Mouse (Mus musculus) liver, adult 2 months (tissue): ENCODE data around the gene Tmem205. TPM values are rescaled to one million over a fixed set of nuclear protein-coding genes. Genes with fewer than 3 reads are reported as not detected.
A peak's percentile ranks its signal among the peaks of the same experiment; 100 is the strongest.

Source experiments
- DNase-seq: peaks from one replicate; pipeline ENCODE4 v3.0.0-alpha.2; 2011; ENCODE audit warnings: low read depth, low spot score; ENCODE audit errors: extremely low read depth
- H3K27ac ChIP-seq: fragments of 200-500 bp; replicated peaks from 2 replicates; pipeline ENCODE4 v1.5.1; 2012; ENCODE audit warnings: low read depth, mild to moderate bottlenecking, control low read depth, inconsistent platforms, low read length; ENCODE audit not compliant: insufficient read depth
- H3K27me3 ChIP-seq: fragments of 200-500 bp; 2 replicates; pipeline ENCODE4 v1.6.1; 2012; ENCODE audit warnings: mild to moderate bottlenecking, moderate library complexity, low read length, inconsistent platforms; ENCODE audit not compliant: control insufficient read depth, insufficient read depth
- H3K36me3 ChIP-seq: fragments of 200-500 bp; 2 replicates; pipeline ENCODE4 v1.6.1; 2012; ENCODE audit warnings: low read length, inconsistent platforms; ENCODE audit not compliant: control insufficient read depth, insufficient read depth
- H3K4me1 ChIP-seq: fragments of 200-500 bp; 2 replicates; pipeline ENCODE4 v1.6.1; 2011; ENCODE audit warnings: low read length; ENCODE audit not compliant: control insufficient read depth, insufficient read depth
- H3K4me3 ChIP-seq: fragments of 200-500 bp; 2 replicates; pipeline ENCODE4 v1.5.1; 2011; ENCODE audit warnings: low read depth, mild to moderate bottlenecking, control low read depth, low read length, moderate library complexity; ENCODE audit not compliant: insufficient read depth
- H3K79me2 ChIP-seq: fragments of 200-500 bp; 2 replicates; pipeline ENCODE4 v1.6.1; 2012; ENCODE audit warnings: inconsistent platforms, mild to moderate bottlenecking, low read length, moderate library complexity; ENCODE audit not compliant: control insufficient read depth, insufficient read depth
- H3K9ac ChIP-seq: fragments of 200-500 bp; 2 replicates; pipeline ENCODE4 v1.6.1; 2012; ENCODE audit warnings: low read depth, mild to moderate bottlenecking, control low read depth, inconsistent platforms, low read length
- CTCF ChIP-seq: fragments of 200-500 bp; IDR thresholded peaks from 2 replicates; pipeline ENCODE4 v1.5.1; 2011; ENCODE audit warnings: low read depth, low read length, control low read depth
- POLR2A ChIP-seq: fragments of 200-500 bp; IDR thresholded peaks from 2 replicates; pipeline ENCODE4 v1.6.1; 2011; ENCODE audit warnings: low read length, control low read depth; ENCODE audit not compliant: insufficient read depth; ENCODE audit errors: extremely low read depth
- WGBS: fragments of 180-500 bp; shearing (Covaris S2); methylation state at CpG from one replicate; pipeline ENCODE4 v1.1.7; 2018; 5-methylcytosine and 5-hydroxymethylcytosine counted together
- polyA plus RNA-seq: library from polyadenylated mRNA; depleted of rRNA; stranded (reverse); fragments of >200 nt; gene quantifications from 2 replicates; pipeline ENCODE4 v1.2.3, GENCODE M21; 2012
- total RNA-seq: library from RNA; depleted of rRNA; stranded (reverse); fragments of >200 nt; gene quantifications from 2 replicates; pipeline ENCODE4 v1.2.3, GENCODE M21; 2014

The Tmem205 gene
- total and polyA plus RNA-seq, 2 experiments: 970 to 1,979 TPM

GRCm38 (mm10) chr9:21918035-21918592, 9.2 kb downstream of the Tmem205 start, which contains the start of gene Rab3d:
Rab3d (minus strand) TSS chr9:21918192.
- Histone ChIP-seq H3K27me3 (no peaks in the 10 kb centered on the region), H3K27ac (peak within 1 kb of the TSS; percentile 49), H3K4me1 (peaks cover 5% of the 10 kb centered on the region; the same call in 1 of the 2 replicates), H3K9ac (peak within 1 kb of the TSS; percentile 81), H3K79me2 (no peaks in the 10 kb centered on the region), H3K4me3 (peak within 1 kb of the TSS; percentile 75), H3K36me3 (peaks cover 2% of the 10 kb centered on the region)
- DNase-seq: peak; percentile 80
- WGBS: under 1% methylated on average over 36 of the region's 36 CpGs
- TF ChIP-seq CTCF (no peak), POLR2A (no peak)

- peak overlapping the region; percentile 75 for H3K4me3 ChIP-seq
- H3K27me3 ChIP-seq: no peaks in the 10 kb centered on the region
- H3K36me3 ChIP-seq: peaks cover 2% of the 10 kb centered on the region; the same call in 1 of the 2 replicates
- DNase-seq: no peak
- no peaks in the 10 kb centered on the region for H3K79me2 ChIP-seq
- peak overlapping the region; percentile 81 for H3K9ac ChIP-seq
- 1% methylated on average over 35 of the region's 35 CpGs for WGBS
- TF ChIP-seq POLR2A (no peak), CTCF (no peak)
- H3K27ac ChIP-seq: peak overlapping the region; percentile 49
- H3K4me1 ChIP-seq: peaks cover 5% of the 10 kb centered on the region; the same call in 1 of the 2 replicates
Observed at GRCm38 (mm10) chr9:21917493-21918034, 9.8 kb downstream of the Tmem205 start.

GRCm38 (mm10) chr9:21916851-21917492, 10.4 kb downstream of the Tmem205 start:
- Histone ChIP-seq H3K4me1 (peaks cover 5% of the 10 kb centered on the region; the same call in 1 of the 2 replicates), H3K4me3 (no peak overlapping the region; the same call in 1 of the 2 replicates), H3K27me3 (no peaks in the 10 kb centered on the region), H3K27ac (no peak overlapping the region), H3K79me2 (no peaks in the 10 kb centered on the region), H3K9ac (no peak overlapping the region), H3K36me3 (no peaks in the 10 kb centered on the region)
- WGBS: 44% methylated on average over 3 of the region's 3 CpGs
- no peak for DNase-seq
- TF ChIP-seq POLR2A (no peak), CTCF (no peak)

GRCm38 (mm10) chr9:21909474-21910223, 17.7 kb downstream of the Tmem205 start:
- H3K9ac ChIP-seq: no peak overlapping the region
- no peaks in the 10 kb centered on the region for H3K36me3 ChIP-seq
- H3K4me1 ChIP-seq: no peaks in the 10 kb centered on the region
- no peak for DNase-seq
- H3K4me3 ChIP-seq: no peak overlapping the region
- 82% methylated on average over 10 of the region's 10 CpGs for WGBS
- no peak for TF ChIP-seq POLR2A
- no peak for TF ChIP-seq CTCF
- H3K79me2 ChIP-seq: no peaks in the 10 kb centered on the region
- H3K27ac ChIP-seq: no peak overlapping the region
- no peaks in the 10 kb centered on the region for H3K27me3 ChIP-seq

GRCm38 (mm10) chr9:21908216-21908615, 19.1 kb downstream of the Tmem205 start:
- Histone ChIP-seq H3K36me3 (no peaks in the 10 kb centered on the region), H3K4me3 (no peak overlapping the region), H3K9ac (no peak overlapping the region), H3K4me1 (no peaks in the 10 kb centered on the region), H3K27me3 (no peaks in the 10 kb centered on the region), H3K79me2 (no peaks in the 10 kb centered on the region), H3K27ac (no peak overlapping the region)
- no peak for DNase-seq
- no peak for TF ChIP-seq POLR2A
- no peak for TF ChIP-seq CTCF
- 70% methylated on average over 11 of the region's 11 CpGs for WGBS
